Mouse (Mus musculus) heart, postnatal 0 days (tissue): ENCODE measurements at regions not wholly inside any gene's neighbourhood (a gene's known extent, or its start where the extent isn't known, plus 50 kb on each side); places are given as distances from the start of the nearest gene placed in this dataset.

Source experiments
- CTCF ChIP-seq: IDR thresholded peaks from 2 replicates; pipeline ENCODE4 v1.5.1; 2016; ENCODE audit warnings: antibody characterized with exemption, control low read depth, low read depth
- EP300 ChIP-seq: IDR thresholded peaks from 2 replicates; pipeline ENCODE4 v1.6.1; 2016; ENCODE audit warnings: antibody characterized with exemption, low read depth

DNA sequence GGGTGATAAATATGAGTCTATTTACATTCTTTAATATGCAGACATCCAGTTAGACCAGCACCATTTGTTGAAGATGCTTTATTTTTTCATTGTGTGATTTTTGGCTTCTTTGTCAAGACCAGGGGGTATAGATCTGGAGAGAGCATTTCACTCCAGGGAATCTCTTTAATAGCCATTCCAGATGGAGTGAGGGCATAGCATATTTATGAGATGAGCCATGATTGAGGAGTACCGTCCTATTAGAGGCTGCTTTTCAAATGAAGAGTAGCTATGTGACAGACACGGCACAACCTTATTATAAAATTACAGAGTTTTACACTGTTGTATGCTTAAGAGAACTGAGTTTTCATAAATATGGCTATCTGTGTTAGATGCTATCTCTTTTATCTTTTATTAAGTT lies 448.6 kb upstream of the Impg1 start:
- TF ChIP-seq CTCF (no peak), EP300 (no peak)
